Mouse (Mus musculus) liver, adult (tissue): ENCODE data around the gene Spag4.

Experiments used
- GATA4 ChIP-seq: IDR thresholded peaks from 2 replicates; pipeline ENCODE4 v1.6.1; 2014; ENCODE audit warnings: mild to moderate bottlenecking, low read length; ENCODE audit not compliant: insufficient replicate concordance

Gene Spag4

DNA sequence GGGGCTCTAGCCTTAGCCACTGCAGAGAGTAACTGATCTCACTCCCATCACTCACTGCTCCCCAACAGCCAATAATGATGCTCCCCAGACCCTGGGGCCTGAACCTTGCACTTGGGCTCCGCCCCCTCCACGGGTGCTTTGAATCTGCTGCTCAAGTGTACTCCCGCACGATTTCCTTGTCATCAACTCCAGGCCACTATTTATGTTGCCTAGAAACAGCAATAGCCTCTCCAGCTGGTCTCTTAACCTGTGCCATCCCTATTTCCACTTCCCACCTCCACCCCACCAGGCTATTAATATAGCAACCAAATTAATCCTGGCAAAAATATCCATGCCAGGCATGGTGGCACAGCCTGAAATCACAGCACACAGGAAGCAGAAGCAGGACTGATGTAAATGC is 14.7 kb downstream of the Spag4 start:
- no peak for TF ChIP-seq GATA4

DNA sequence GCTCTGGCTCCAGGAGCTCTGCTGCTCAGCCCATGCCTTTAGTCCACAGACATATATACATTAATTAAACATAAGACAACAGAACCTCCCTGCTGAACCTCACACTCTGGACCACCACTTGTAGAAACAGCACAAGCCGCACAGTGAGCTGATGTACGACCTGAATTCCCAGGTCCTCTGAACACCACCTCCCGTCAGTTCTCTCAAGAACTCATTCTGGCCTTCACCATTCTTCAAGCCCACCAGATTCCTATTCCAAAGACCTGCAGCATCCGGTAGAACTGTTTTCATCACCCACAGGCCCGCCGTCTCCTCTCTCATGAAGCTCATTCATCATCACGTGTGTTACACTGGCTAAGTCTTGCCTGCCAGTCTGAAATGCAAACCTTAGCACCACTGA is 15.4 kb downstream of the Spag4 start:
- no peak for TF ChIP-seq GATA4

DNA sequence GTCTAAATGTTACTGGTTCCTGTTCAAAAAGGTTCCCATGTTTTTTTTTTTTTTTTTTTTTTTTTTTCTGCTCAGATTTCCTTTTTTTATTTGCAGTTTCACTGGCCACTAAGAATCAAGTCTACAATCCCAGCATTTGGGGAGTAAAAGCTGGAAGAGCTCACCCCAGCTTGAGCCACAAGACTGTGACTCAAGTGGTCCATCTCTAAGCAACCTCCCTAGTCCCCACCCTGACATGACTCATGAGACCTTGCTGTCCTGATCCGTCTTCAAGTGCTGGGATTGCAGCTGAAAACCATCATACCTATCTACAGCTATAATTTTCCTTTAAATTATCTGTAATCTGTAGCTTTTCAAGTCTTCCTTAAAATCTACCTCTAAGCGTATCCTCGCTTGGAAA is 19.6 kb downstream of the Spag4 start:
- TF ChIP-seq GATA4, result no peak

DNA sequence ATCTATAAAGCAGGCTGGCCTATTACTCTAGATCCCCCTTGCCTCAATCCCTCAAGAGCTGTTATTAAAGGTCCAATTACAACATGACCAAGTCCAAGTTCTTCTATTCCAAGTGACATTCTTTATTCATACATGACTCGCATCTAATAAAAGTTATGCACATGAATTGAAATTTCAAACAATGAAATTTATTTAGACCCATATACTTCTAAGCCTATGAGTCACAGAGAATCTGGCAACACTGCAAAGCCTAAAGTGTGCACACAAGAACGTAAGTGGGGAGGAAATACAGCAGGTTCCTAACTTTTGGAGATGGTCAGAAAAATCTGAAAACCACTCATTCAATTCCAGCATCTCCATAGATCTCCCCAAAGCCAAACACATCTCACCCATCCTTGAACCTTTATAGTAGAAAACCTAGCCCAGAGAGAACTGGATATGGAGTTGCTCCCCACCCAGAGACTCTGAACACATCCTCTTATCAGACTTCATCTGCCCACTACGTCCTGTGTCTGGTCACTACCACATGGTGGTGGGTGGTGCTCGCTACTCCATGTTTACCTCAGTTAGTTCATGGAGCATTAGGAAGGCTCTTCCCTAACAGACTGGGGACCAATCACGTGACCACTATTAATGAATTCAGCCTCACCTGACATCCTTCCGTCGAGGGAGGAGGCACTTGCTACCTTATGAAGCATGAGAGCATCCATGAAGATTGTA is 22.6 kb downstream of the Spag4 start:
- TF ChIP-seq GATA4, result no peak

DNA sequence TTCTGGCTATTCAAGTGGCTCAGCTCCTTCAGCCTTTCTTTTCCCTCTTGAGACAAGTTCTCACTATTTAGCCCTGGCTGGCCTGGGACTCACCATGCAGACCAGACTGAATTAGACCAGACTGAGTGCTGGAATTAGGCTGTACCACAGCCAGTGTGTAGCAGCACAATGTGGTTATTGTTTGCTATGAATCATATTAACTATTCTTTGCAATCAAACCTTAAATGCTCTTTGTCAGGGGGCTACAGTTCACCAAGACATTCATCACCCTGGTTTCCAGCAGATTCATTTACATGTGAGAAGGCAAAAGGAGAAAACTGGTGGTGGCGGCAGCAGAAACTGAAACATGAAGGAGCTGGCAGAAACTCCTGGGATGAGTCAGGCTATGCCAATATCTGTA is 24.8 kb downstream of the Spag4 start:
- TF ChIP-seq GATA4, result no peak

DNA sequence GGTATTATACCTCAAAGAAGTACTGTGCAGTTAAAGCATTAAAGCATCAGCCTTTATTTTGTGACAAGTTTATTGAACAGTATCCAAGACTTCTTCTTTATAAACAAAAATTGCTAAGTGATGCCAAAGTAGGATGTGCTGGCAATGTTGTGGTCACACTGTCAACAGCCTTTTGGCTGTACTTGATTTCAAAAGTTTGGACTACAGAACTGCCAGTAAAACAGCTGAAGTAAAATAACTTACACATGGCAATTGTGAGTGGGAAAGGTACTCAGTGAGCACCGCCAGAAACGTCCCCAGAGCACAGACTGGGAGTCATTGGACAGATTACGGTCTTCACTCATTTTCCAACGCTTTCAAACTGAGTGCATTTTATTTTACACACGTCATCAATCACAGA is 27.0 kb downstream of the Spag4 start:
- no peak for TF ChIP-seq GATA4

DNA sequence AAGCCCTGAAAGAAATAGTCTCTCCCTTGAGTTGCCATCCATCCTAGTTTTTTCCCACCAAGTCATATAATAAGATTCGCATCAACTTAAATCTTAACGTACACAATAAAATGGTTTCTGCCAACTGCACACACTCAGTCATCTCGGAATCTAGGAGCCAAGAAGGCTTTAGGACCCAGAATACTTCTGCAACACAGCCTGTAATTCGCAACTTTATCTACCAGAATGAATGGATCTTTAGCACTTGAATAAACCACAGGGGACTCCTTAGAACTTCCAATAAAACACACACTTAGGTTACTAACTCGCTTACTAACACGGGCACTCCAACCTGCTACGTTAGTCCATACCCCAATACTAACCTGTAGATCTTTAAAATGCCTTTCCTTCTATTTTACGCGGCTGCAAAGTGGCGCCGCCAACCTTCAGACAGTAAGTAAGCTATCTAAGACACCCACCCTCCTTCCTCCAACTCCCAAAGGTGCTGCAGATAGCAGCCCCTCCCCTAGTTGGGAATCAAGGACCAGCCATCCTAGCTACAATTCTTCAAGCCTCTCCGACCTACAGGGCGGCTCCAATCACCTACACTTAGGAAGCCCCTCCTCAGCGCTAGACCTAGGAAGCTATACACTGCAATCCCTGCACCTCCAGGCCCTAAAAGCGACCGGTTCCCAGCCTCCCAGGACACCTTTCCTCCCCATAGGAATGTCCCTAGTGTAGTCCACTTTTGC is 45.8 kb downstream of the Spag4 start:
- TF ChIP-seq GATA4, result no peak

DNA sequence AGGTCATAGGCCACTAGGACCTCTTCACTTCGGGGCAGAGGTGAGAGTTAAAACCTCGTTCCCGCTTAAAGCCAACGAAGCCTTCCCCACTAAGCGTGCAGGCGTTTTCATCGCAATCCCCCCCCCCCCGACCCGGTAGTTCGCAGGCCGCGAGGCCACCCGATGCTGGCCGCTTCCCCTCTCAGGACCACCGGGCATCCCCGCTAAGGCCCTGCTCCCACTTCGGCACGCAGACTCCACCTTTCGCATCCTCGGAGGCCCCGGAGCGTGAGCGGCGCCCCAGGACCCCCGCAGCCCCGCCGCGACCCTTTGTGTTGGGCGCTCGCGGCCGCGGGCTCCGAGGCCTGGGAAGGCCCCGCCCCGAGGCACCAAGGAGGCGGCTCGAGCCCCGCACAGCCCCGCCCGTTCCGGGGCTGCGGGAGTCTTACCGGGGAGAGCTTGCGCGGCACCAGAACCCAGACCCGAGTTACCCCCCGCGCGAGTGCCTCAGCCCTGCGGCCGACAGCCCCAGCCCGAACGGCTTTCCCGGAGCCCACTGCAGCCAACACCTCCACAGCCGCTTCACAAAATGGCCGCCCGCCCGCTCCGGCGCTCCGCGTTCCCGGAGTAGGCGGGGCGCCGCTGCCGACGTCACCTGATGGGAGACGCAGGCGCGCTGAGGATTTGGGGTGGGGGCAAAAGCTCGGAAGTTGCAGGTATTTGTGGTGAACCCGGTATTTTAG is 46.5 kb downstream of the Spag4 start, which contains the start of the genes Cpne1 and Rbm12:
TSS of gene Cpne1 (minus strand) at position 608 of the 722 bp plus-strand sequence.
TSS of gene Rbm12 (minus strand) at position 621 of the 722 bp plus-strand sequence.
- no peak for TF ChIP-seq GATA4

DNA sequence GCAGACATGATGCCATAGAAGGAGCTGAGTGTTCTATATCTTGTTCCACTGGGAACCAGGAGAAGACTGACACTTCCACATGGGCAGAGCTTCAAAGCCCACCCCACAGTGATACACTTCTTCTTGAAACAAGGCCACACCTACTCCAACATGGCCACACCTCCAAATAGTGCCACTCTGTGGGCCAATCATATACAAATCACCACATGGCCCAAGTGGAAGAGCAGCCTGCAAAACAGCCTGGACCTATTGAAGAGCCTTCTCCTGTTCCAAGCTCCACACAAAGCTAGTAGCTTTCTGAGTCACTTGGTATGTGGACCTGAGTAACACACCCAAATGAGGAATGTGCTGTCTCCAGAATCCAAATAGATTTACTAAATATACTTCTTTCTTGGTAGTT is 54.6 kb downstream of the Spag4 start:
- no peak for TF ChIP-seq GATA4
